Mouse (Mus musculus) kidney, embryonic 15.5 days (tissue): ENCODE measurements around the gene Hcfc1r1. TPM values are rescaled to one million over a fixed set of nuclear protein-coding genes. Genes with fewer than 3 reads are reported as not detected.

Experiments
- polyA plus RNA-seq: library from polyadenylated mRNA; unstranded; fragments of >200 nt; fragmentation: Nextera tagmentation; extraction: Ambion mirVana; gene quantifications from 2 replicates; pipeline ENCODE4 v1.2.1, GENCODE M21; 2015

Gene Hcfc1r1
- polyA plus RNA-seq, 1 experiment from 2014 or later: 69.5 TPM

Other genes with a start within 250 kb of the Hcfc1r1 start
- not detected in 2 replicates for gene Vmn2r117, start 193.9 kb upstream of the Hcfc1r1 start, polyA plus RNA-seq
- 20.9 and 22.8 TPM in 2 replicates for gene Zfp213, start 109.4 kb upstream of the Hcfc1r1 start, polyA plus RNA-seq
- gene Zfp13, start 74.1 kb upstream of the Hcfc1r1 start, polyA plus RNA-seq: 16.3 and 16.5 TPM in 2 replicates
- not detected in 2 replicates for gene Zscan10, start 72.7 kb upstream of the Hcfc1r1 start, polyA plus RNA-seq
- gene Mmp25, start 28.3 kb upstream of the Hcfc1r1 start, polyA plus RNA-seq: 1.1 and 1.3 TPM in 2 replicates
- gene Bicdl2, start 13.1 kb upstream of the Hcfc1r1 start, polyA plus RNA-seq: 1.3 and 1.5 TPM in 2 replicates
- 52.4 and 53.4 TPM in 2 replicates for gene Thoc6, start 286 bp downstream of the Hcfc1r1 start, polyA plus RNA-seq
- gene Tnfrsf12a, start 3.9 kb downstream of the Hcfc1r1 start, polyA plus RNA-seq: 27.5 and 29.5 TPM in 2 replicates
- 189 and 191 TPM in 2 replicates for gene Cldn6, start 5.7 kb downstream of the Hcfc1r1 start, polyA plus RNA-seq
- 51.2 and 53.1 TPM in 2 replicates for gene Cldn9, start 10.4 kb downstream of the Hcfc1r1 start, polyA plus RNA-seq
- gene 1520401A03Rik, start 49.2 kb downstream of the Hcfc1r1 start, polyA plus RNA-seq: 0.14 and 0.88 TPM in 2 replicates
- gene Pkmyt1, start 52.7 kb downstream of the Hcfc1r1 start, polyA plus RNA-seq: 48.4 and 56.3 TPM in 2 replicates
- gene Paqr4, start 67.3 kb downstream of the Hcfc1r1 start, polyA plus RNA-seq: 19.8 and 23.8 TPM in 2 replicates
- 1.9 and 2.2 TPM in 2 replicates for gene Kremen2, start 72.2 kb downstream of the Hcfc1r1 start, polyA plus RNA-seq
- 89.5 and 91.0 TPM in 2 replicates for gene Flywch1, start 98.0 kb downstream of the Hcfc1r1 start, polyA plus RNA-seq
- gene Flywch2, start 112.5 kb downstream of the Hcfc1r1 start, polyA plus RNA-seq: 35.0 and 37.4 TPM in 2 replicates
- 496 and 536 TPM in 2 replicates for gene Srrm2, start 116.9 kb downstream of the Hcfc1r1 start, polyA plus RNA-seq
- gene Elob, start 155.5 kb downstream of the Hcfc1r1 start, polyA plus RNA-seq: 999 and 1,052 TPM in 2 replicates
- 0.18 TPM in 1 of 2 replicates, not detected in the other for gene Prss33, start 162.5 kb downstream of the Hcfc1r1 start, polyA plus RNA-seq
- gene Prss32, start 170.3 kb downstream of the Hcfc1r1 start, polyA plus RNA-seq: 1.8 TPM in 1 of 2 replicates, not detected in the other
- 3.2 and 3.3 TPM in 2 replicates for gene Prss41, start 170.6 kb downstream of the Hcfc1r1 start, polyA plus RNA-seq
- not detected in 2 replicates for gene Prss21, start 194.5 kb downstream of the Hcfc1r1 start, polyA plus RNA-seq
- not detected in 2 replicates for gene Dcpp1, start 207.3 kb downstream of the Hcfc1r1 start, polyA plus RNA-seq
- not detected in 2 replicates for gene Dcpp2, start 207.3 kb downstream of the Hcfc1r1 start, polyA plus RNA-seq
- not detected in 2 replicates for gene Dcpp3, start 243.9 kb downstream of the Hcfc1r1 start, polyA plus RNA-seq